Mouse (Mus musculus) R1 (cell line): Measurements from ENCODE around the gene Lrrc32.

Source experiments
- DNase-seq: peaks from one replicate; pipeline ENCODE4 v3.0.0-alpha.2; 2018; ENCODE audit warnings: low read depth, low spot score

The Lrrc32 gene

DNA sequence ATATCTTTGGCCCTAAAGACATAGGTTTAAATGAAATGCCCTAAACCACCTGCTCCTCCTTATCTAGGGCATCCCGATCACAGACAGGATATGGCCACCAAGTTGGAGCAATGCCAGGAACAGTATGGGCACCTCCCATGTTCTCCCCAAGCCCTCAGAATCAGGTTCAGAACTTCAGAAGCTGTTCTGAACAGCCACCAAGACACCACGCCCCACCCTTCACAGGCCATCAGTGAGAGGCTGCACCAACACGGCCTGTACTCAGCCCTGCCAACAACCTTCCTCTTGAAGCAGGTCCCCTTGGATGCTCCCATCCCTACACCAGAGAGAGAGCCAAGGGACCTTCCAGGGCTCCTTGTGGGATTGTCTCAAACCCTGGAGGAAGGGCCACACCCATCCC, 55.5 kb downstream of the Lrrc32 start:
- DNase-seq = peak; percentile 25

DNA sequence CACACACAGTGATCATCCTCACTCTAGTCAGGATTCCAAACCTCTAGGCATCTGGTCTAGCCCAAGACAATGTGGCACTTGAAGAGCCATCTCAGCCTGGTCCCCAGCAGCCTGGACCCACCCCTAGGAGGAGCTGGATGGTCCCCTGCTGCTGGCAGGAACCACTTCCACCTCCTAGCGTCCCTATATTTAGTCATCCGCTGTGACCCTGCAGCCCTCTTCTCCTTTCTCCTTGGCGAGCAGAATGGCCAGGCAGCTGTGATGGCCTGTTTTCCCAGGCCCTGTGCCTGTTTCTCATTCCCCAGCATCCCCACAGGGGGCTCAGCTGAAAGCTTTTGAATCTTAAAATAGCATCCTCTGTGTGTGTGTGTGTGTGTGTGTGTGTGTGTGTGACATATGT, 59.8 kb downstream of the Lrrc32 start:
- DNase-seq = no peak

DNA sequence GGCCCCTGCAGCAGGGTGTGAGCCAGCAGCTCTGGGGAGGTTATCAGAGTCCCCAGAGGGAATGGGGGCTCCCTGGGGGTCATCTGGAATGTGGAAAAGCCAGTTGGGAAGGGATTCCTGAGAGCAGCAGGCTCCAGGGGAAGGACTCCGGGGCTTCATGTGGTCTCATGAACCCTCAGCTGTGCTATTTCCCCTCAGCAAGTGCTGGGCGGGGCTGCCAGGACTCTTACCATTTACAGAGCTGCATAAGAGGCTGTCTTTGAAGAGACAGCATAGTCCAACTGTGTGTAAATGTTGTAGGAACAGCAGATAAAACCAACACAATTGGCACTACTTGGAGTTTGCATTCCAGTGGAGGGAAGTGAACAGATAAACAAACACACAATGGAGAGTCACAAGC, 61.5 kb downstream of the Lrrc32 start:
- peak; percentile 65 for DNase-seq

DNA sequence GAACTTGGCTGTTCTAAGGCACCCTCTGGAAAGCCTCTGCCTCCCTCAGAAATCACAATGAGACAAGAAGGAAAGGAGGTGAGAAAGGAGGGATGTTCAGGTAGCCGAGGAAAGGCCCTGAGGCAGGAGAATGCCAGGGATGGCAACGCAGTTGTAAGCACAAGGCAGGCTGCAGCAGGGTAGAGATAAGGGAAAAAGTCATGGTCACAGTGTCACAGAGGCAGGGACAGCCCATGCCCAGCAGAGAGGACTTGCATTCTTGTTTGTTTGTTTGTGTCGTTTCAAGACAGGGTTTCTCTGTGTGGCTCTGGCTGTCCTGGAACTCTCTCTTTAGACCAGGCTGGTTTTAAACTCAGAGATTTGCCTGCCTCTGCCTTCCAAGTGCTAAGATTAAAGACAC, 62.0 kb downstream of the Lrrc32 start:
- no peak for DNase-seq
